Mouse (Mus musculus): ENCODE measurements around the gene Prex1. TPM values are rescaled to one million over a fixed set of nuclear protein-coding genes. Genes with fewer than 3 reads are reported as not detected.

Prex1 gene
- polyA plus RNA-seq, 1 experiment from 2014 or later: 29.7 TPM

GRCm38 (mm10) chr2:166572297-166572696 lies 141.3 kb downstream of the Prex1 start:
- H3K4me2 ChIP-seq: no peak overlapping the region
- no peak for ATAC-seq (ENCODE audit: low FRiP score)
- no peak overlapping the region for H3K9ac ChIP-seq
- no peaks in the 10 kb centered on the region for H3K9me3 ChIP-seq
- peaks cover 42% of the 10 kb centered on the region for H3K36me3 ChIP-seq
- H3K4me1 ChIP-seq (replicated peaks): no peaks in the 10 kb centered on the region
- WGBS: 96% methylated on average over 3 of the region's 3 CpGs
- no peak overlapping the region for H3K4me3 ChIP-seq
- no peaks in the 10 kb centered on the region for H3K27me3 ChIP-seq
- no peak overlapping the region for H3K27ac ChIP-seq

- H3K9ac ChIP-seq: no peak overlapping the region
- H3K27ac ChIP-seq: no peak overlapping the region
- no peak for ATAC-seq (ENCODE audit: low FRiP score)
- H3K4me2 ChIP-seq: no peak overlapping the region
- H3K9me3 ChIP-seq: no peaks in the 10 kb centered on the region
- no peaks in the 10 kb centered on the region for H3K4me1 ChIP-seq (replicated peaks)
- H3K27me3 ChIP-seq: no peaks in the 10 kb centered on the region
- no peak overlapping the region for H3K4me3 ChIP-seq
- WGBS: 97% methylated on average over 9 of the region's 9 CpGs
- H3K36me3 ChIP-seq: peaks cover 54% of the 10 kb centered on the region
These were observed 144.4 kb downstream of the Prex1 start for GRCm38 (mm10) chr2:166569182-166569581.

GRCm38 (mm10) chr2:166565503-166565902 lies 148.1 kb downstream of the Prex1 start:
- WGBS: 80% methylated on average over 5 of the region's 5 CpGs
- Histone ChIP-seq H3K36me3 (peaks cover 35% of the 10 kb centered on the region), H3K9ac (no peak overlapping the region), H3K9me3 (no peaks in the 10 kb centered on the region), H3K27me3 (peaks cover 20% of the 10 kb centered on the region), H3K4me1 (replicated peaks) (no peaks in the 10 kb centered on the region), H3K4me2 (no peak overlapping the region), H3K4me3 (no peak overlapping the region), H3K27ac (no peak overlapping the region)
- ATAC-seq (ENCODE audit: low FRiP score): no peak

GRCm38 (mm10) chr2:166564455-166564854 lies 149.2 kb downstream of the Prex1 start:
- Histone ChIP-seq H3K27ac (no peak overlapping the region), H3K4me2 (no peak overlapping the region), H3K4me1 (replicated peaks) (peaks cover 9% of the 10 kb centered on the region), H3K4me3 (no peak overlapping the region), H3K27me3 (peaks cover 20% of the 10 kb centered on the region), H3K9ac (no peak overlapping the region), H3K9me3 (no peaks in the 10 kb centered on the region), H3K36me3 (peaks cover 27% of the 10 kb centered on the region)
- ATAC-seq (ENCODE audit: low FRiP score): 0 out of 2 replicates have a peak, but pooled peaks have one; percentile 41
- WGBS: 9% methylated on average over 11 of the region's 11 CpGs

- Histone ChIP-seq H3K9ac (no peak overlapping the region), H3K27me3 (peaks cover 20% of the 10 kb centered on the region), H3K4me1 (replicated peaks) (peaks cover 14% of the 10 kb centered on the region), H3K27ac (no peak overlapping the region), H3K36me3 (peaks cover 26% of the 10 kb centered on the region), H3K9me3 (no peaks in the 10 kb centered on the region), H3K4me3 (no peak overlapping the region), H3K4me2 (no peak overlapping the region)
- peak; percentile 34; the same call in 1 of the 2 replicates for ATAC-seq (ENCODE audit: low FRiP score)
- 18% methylated on average over 6 of the region's 6 CpGs for WGBS
These were observed 149.7 kb downstream of the Prex1 start for GRCm38 (mm10) chr2:166563890-166564289.

- peaks cover 20% of the 10 kb centered on the region for H3K36me3 ChIP-seq
- ATAC-seq (ENCODE audit: low FRiP score): no peak
- H3K27me3 ChIP-seq: peaks cover 20% of the 10 kb centered on the region
- H3K27ac ChIP-seq: no peak overlapping the region
- 90% methylated on average over 9 of the region's 9 CpGs for WGBS
- H3K9me3 ChIP-seq: no peaks in the 10 kb centered on the region
- peaks cover 23% of the 10 kb centered on the region for H3K4me1 ChIP-seq (replicated peaks)
- no peak overlapping the region for H3K4me3 ChIP-seq
- no peak overlapping the region for H3K9ac ChIP-seq
- H3K4me2 ChIP-seq: no peak overlapping the region
These were observed 150.6 kb downstream of the Prex1 start for GRCm38 (mm10) chr2:166563076-166563475.

- Histone ChIP-seq H3K9ac (no peak overlapping the region), H3K4me1 (replicated peaks) (peaks cover 27% of the 10 kb centered on the region), H3K4me2 (no peak overlapping the region), H3K4me3 (no peak overlapping the region), H3K9me3 (no peaks in the 10 kb centered on the region), H3K36me3 (peaks cover 10% of the 10 kb centered on the region; the same call in 1 of the 2 replicates), H3K27me3 (peaks cover 25% of the 10 kb centered on the region), H3K27ac (no peak overlapping the region)
- ATAC-seq (ENCODE audit: low FRiP score): no peak
- 71% methylated on average over 7 of the region's 7 CpGs for WGBS
These were observed 151.9 kb downstream of the Prex1 start for GRCm38 (mm10) chr2:166561781-166562180.

GRCm38 (mm10) chr2:166560826-166561225 lies 152.8 kb downstream of the Prex1 start:
- ATAC-seq (ENCODE audit: low FRiP score): no peak
- Histone ChIP-seq H3K4me2 (no peak overlapping the region), H3K9me3 (no peaks in the 10 kb centered on the region), H3K4me3 (no peak overlapping the region), H3K27ac (no peak overlapping the region), H3K27me3 (peaks cover 29% of the 10 kb centered on the region), H3K36me3 (peaks cover 4% of the 10 kb centered on the region; the same call in 1 of the 2 replicates), H3K4me1 (replicated peaks) (peaks cover 27% of the 10 kb centered on the region), H3K9ac (no peak overlapping the region)
- WGBS: 91% methylated on average over 7 of the region's 7 CpGs

GRCm38 (mm10) chr2:166559531-166559930 lies 154.1 kb downstream of the Prex1 start:
- Histone ChIP-seq H3K27ac (peak overlapping the region; percentile 55; the same call in 1 of the 2 replicates), H3K9ac (peak overlapping the region; percentile 49), H3K27me3 (peaks cover 29% of the 10 kb centered on the region), H3K4me2 (no peak overlapping the region), H3K4me3 (no peak overlapping the region), H3K9me3 (no peaks in the 10 kb centered on the region), H3K4me1 (replicated peaks) (peaks cover 27% of the 10 kb centered on the region), H3K36me3 (no peaks in the 10 kb centered on the region)
- 7% methylated on average over 10 of the region's 10 CpGs for WGBS
- ATAC-seq (ENCODE audit: low FRiP score): no peak

GRCm38 (mm10) chr2:166555508-166555907 lies 158.1 kb downstream of the Prex1 start:
- H3K4me3 ChIP-seq: no peak overlapping the region
- H3K9ac ChIP-seq: no peak overlapping the region
- no peaks in the 10 kb centered on the region for H3K36me3 ChIP-seq
- no peaks in the 10 kb centered on the region for H3K9me3 ChIP-seq
- no peak for ATAC-seq (ENCODE audit: low FRiP score)
- no peak overlapping the region for H3K27ac ChIP-seq
- H3K4me1 ChIP-seq (replicated peaks): peaks cover 54% of the 10 kb centered on the region
- peaks cover 30% of the 10 kb centered on the region for H3K27me3 ChIP-seq
- WGBS: 61% methylated on average over 2 of the region's 2 CpGs
- no peak overlapping the region for H3K4me2 ChIP-seq

GRCm38 (mm10) chr2:166554169-166554505 lies 159.5 kb downstream of the Prex1 start:
- ATAC-seq (ENCODE audit: low FRiP score): no peak
- Histone ChIP-seq H3K27me3 (peaks cover 37% of the 10 kb centered on the region), H3K36me3 (no peaks in the 10 kb centered on the region), H3K9ac (no peak overlapping the region), H3K9me3 (no peaks in the 10 kb centered on the region), H3K4me2 (no peak overlapping the region), H3K4me3 (no peak overlapping the region), H3K4me1 (replicated peaks) (peaks cover 56% of the 10 kb centered on the region), H3K27ac (no peak overlapping the region)
- 81% methylated on average over 11 of the region's 11 CpGs for WGBS

- peaks cover 37% of the 10 kb centered on the region for H3K27me3 ChIP-seq
- H3K9ac ChIP-seq: no peak overlapping the region
- no peaks in the 10 kb centered on the region for H3K36me3 ChIP-seq
- ATAC-seq (ENCODE audit: low FRiP score): no peak
- no peak overlapping the region for H3K27ac ChIP-seq
- WGBS: 31% methylated on average over 18 of the region's 18 CpGs
- H3K4me2 ChIP-seq: no peak overlapping the region
- H3K9me3 ChIP-seq: no peaks in the 10 kb centered on the region
- peaks cover 52% of the 10 kb centered on the region for H3K4me1 ChIP-seq (replicated peaks)
- no peak overlapping the region for H3K4me3 ChIP-seq
These were observed 160.0 kb downstream of the Prex1 start for GRCm38 (mm10) chr2:166553502-166554168.

GRCm38 (mm10) chr2:166552657-166553056 lies 161.0 kb downstream of the Prex1 start:
- Histone ChIP-seq H3K36me3 (no peaks in the 10 kb centered on the region), H3K27ac (0 out of 2 replicates have a peak overlapping the region, but pooled peaks have one; percentile 19), H3K27me3 (peaks cover 37% of the 10 kb centered on the region), H3K4me2 (no peak overlapping the region), H3K4me1 (replicated peaks) (peaks cover 42% of the 10 kb centered on the region), H3K9me3 (no peaks in the 10 kb centered on the region), H3K4me3 (no peak overlapping the region), H3K9ac (no peak overlapping the region; the same call in 1 of the 2 replicates)
- WGBS: 29% methylated on average over 6 of the region's 6 CpGs
- ATAC-seq (ENCODE audit: low FRiP score): no peak
